Mouse (Mus musculus): ENCODE data around the gene Ankrd17. TPM values are rescaled to one million over a fixed set of nuclear protein-coding genes. Genes with fewer than 3 reads are reported as not detected.
"Not testable (repeated sequence)": the region's sequence is repeated elsewhere in the genome, so short reads cannot be mapped to it uniquely, and the experiment has no call there.

Gene Ankrd17
- polyA plus RNA-seq, 1 experiment from 2014 or later, result 79.5 TPM

GRCm38 (mm10) chr5:90277443-90277842, 88.9 kb downstream of the Ankrd17 start:
- no peaks in the 10 kb centered on the region for H3K27me3 ChIP-seq
- ATAC-seq (no peak), DNase-seq (ENCODE audit: low read depth, low spot score) (no peak)
- POLR2A ChIA-PET, result interaction anchor here (0.6 kb wide), 1 partner anchor 15 kb away, joined by 3 read pairs; no protein-coding TSS in a partner anchor
- no peak for TF ChIP-seq CTCF (IDR thresholded peaks at IDR 0.05)
- in situ Hi-C loops (cut with MboI; ENCODE audit: low pct_unique_long_range_greater_than_20kb), result no loop called here
- CTCF ChIA-PET, result interaction anchor here (0.7 to 10.0 kb wide), 5 partner anchors 10 to 86 kb away, joined by 3 to 44 read pairs (median 3); no protein-coding TSS in a partner anchor

- ChIA-PET CTCF (interaction anchor here (0.9 to 10.0 kb wide), 4 partner anchors 10 to 13 kb away, joined by 3 to 44 read pairs (median 4); no protein-coding TSS in a partner anchor), POLR2A (interaction anchor here (1.2 kb wide), 1 partner anchor 17 kb away, joined by 3 read pairs; no protein-coding TSS in a partner anchor)
- no peaks in the 10 kb centered on the region for H3K27me3 ChIP-seq
- no peak for DNase-seq (ENCODE audit: low read depth, low spot score)
- in situ Hi-C loops (cut with MboI; ENCODE audit: low pct_unique_long_range_greater_than_20kb), result no loop called here
- no peak for TF ChIP-seq CTCF (IDR thresholded peaks at IDR 0.05)
- no peak for ATAC-seq
Observed at GRCm38 (mm10) chr5:90274806-90275205, 91.6 kb downstream of the Ankrd17 start.

- in situ Hi-C loops (cut with MboI; ENCODE audit: low pct_unique_long_range_greater_than_20kb); H3K27me3 ChIP-seq; POLR2A ChIA-PET; DNase-seq (ENCODE audit: low read depth, low spot score); ATAC-seq: not testable (repeated sequence)
- peak; percentile 20 for TF ChIP-seq CTCF (IDR thresholded peaks at IDR 0.05)
- CTCF ChIA-PET, result interaction anchor here (0.9 to 1.4 kb wide), 6 partner anchors 12 to 28 kb away, joined by 3 read pairs; no protein-coding TSS in a partner anchor
Observed at GRCm38 (mm10) chr5:90262230-90262629, 104.1 kb downstream of the Ankrd17 start.

GRCm38 (mm10) chr5:90257023-90257422, 109.4 kb downstream of the Ankrd17 start:
- TF ChIP-seq CTCF (IDR thresholded peaks at IDR 0.05), result no peak
- POLR2A ChIA-PET, result interaction anchor here (1.3 kb wide), 1 partner anchor 108 kb away, joined by 4 read pairs; no protein-coding TSS in a partner anchor
- in situ Hi-C loops (cut with MboI; ENCODE audit: low pct_unique_long_range_greater_than_20kb), result no loop called here
- no peaks in the 10 kb centered on the region for H3K27me3 ChIP-seq
- CTCF ChIA-PET, result interaction anchor here (1.5 to 2.7 kb wide), 5 partner anchors 9 to 107 kb away, joined by 4 to 8 read pairs (median 5); no protein-coding TSS in a partner anchor
- no peak for ATAC-seq
- DNase-seq (ENCODE audit: low read depth, low spot score), result no peak

GRCm38 (mm10) chr5:90247503-90247902, 118.9 kb downstream of the Ankrd17 start:
- in situ Hi-C loops (cut with MboI; ENCODE audit: low pct_unique_long_range_greater_than_20kb), result no loop called here
- ChIA-PET CTCF (interaction anchor here (0.8 to 1.1 kb wide), 2 partner anchors 9 to 12 kb away, joined by 3 to 4 read pairs; no protein-coding TSS in a partner anchor), POLR2A (interaction anchor here (0.6 kb wide), 1 partner anchor 921 kb away, joined by 7 read pairs; no protein-coding TSS in a partner anchor)
- DNase-seq (ENCODE audit: low read depth, low spot score), result no peak
- no peaks in the 10 kb centered on the region for H3K27me3 ChIP-seq
- ATAC-seq, result no peak
- TF ChIP-seq CTCF (IDR thresholded peaks at IDR 0.05), result no peak

- TF ChIP-seq CTCF (IDR thresholded peaks at IDR 0.05), result no peak
- no peak for DNase-seq (ENCODE audit: low read depth, low spot score)
- H3K27me3 ChIP-seq, result no peaks in the 10 kb centered on the region
- POLR2A ChIA-PET, result interaction anchor here (0.6 kb wide), 1 partner anchor 922 kb away, joined by 7 read pairs; no protein-coding TSS in a partner anchor
- CTCF ChIA-PET, result interaction anchor here (1.1 to 1.4 kb wide), 2 partner anchors 12 kb away, joined by 3 to 4 read pairs; no protein-coding TSS in a partner anchor
- ATAC-seq, result no peak
- in situ Hi-C loops (cut with MboI; ENCODE audit: low pct_unique_long_range_greater_than_20kb), result no loop called here
Observed at GRCm38 (mm10) chr5:90246987-90247386, 119.4 kb downstream of the Ankrd17 start.

- no peak for TF ChIP-seq CTCF (IDR thresholded peaks at IDR 0.05)
- no peaks in the 10 kb centered on the region for H3K27me3 ChIP-seq
- DNase-seq (ENCODE audit: low read depth, low spot score) (no peak), ATAC-seq (no peak)
- in situ Hi-C loops (cut with MboI; ENCODE audit: low pct_unique_long_range_greater_than_20kb), result no loop called here
- ChIA-PET POLR2A (no interaction called here), CTCF (interaction anchor here (0.9 to 1.4 kb wide), 2 partner anchors 9 to 12 kb away, joined by 3 to 4 read pairs; no protein-coding TSS in a partner anchor)
Observed at GRCm38 (mm10) chr5:90246567-90246966, 119.8 kb downstream of the Ankrd17 start.

- CTCF ChIA-PET, result interaction anchor here (0.9 to 1.4 kb wide), 2 partner anchors 8 to 11 kb away, joined by 3 to 4 read pairs; no protein-coding TSS in a partner anchor
- ATAC-seq (no peak), DNase-seq (ENCODE audit: low read depth, low spot score) (no peak)
- in situ Hi-C loops (cut with MboI; ENCODE audit: low pct_unique_long_range_greater_than_20kb), result no loop called here
- H3K27me3 ChIP-seq, result no peaks in the 10 kb centered on the region
- TF ChIP-seq CTCF (IDR thresholded peaks at IDR 0.05), result no peak
- POLR2A ChIA-PET, result no interaction called here
Observed at GRCm38 (mm10) chr5:90245416-90245815, 121.0 kb downstream of the Ankrd17 start.

GRCm38 (mm10) chr5:90235217-90235616, 131.2 kb downstream of the Ankrd17 start:
- POLR2A ChIA-PET, result no interaction called here
- ATAC-seq (no peak), DNase-seq (ENCODE audit: low read depth, low spot score) (no peak)
- in situ Hi-C loops (cut with MboI; ENCODE audit: low pct_unique_long_range_greater_than_20kb), result no loop called here
- CTCF ChIA-PET, result interaction anchor here (0.9 to 1.9 kb wide), 6 partner anchors 9 to 129 kb away, joined by 3 to 7 read pairs (median 4); no protein-coding TSS in a partner anchor
- TF ChIP-seq CTCF (IDR thresholded peaks at IDR 0.05), result no peak
- no peaks in the 10 kb centered on the region for H3K27me3 ChIP-seq

- POLR2A ChIA-PET, result no interaction called here
- DNase-seq (ENCODE audit: low read depth, low spot score) (no peak), ATAC-seq (no peak)
- CTCF ChIA-PET, result interaction anchor here (1.1 kb wide), 1 partner anchor 82 kb away, joined by 3 read pairs; no protein-coding TSS in a partner anchor
- TF ChIP-seq CTCF (IDR thresholded peaks at IDR 0.05), result no peak
- in situ Hi-C loops (cut with MboI; ENCODE audit: low pct_unique_long_range_greater_than_20kb), result no loop called here
- no peaks in the 10 kb centered on the region for H3K27me3 ChIP-seq
Observed at GRCm38 (mm10) chr5:90233305-90233704, 133.1 kb downstream of the Ankrd17 start.

GRCm38 (mm10) chr5:90229760-90230159, 136.6 kb downstream of the Ankrd17 start:
- TF ChIP-seq CTCF (IDR thresholded peaks at IDR 0.05), result no peak
- CTCF ChIA-PET, result no interaction called here
- no peak for DNase-seq (ENCODE audit: low read depth, low spot score)
- H3K27me3 ChIP-seq, result no peaks in the 10 kb centered on the region
- POLR2A ChIA-PET, result no interaction called here
- in situ Hi-C loops (cut with MboI; ENCODE audit: low pct_unique_long_range_greater_than_20kb), result no loop called here
- no peak for ATAC-seq

Measured in Patski (cell line).